Mouse (Mus musculus) heart, postnatal 0 days (tissue): ENCODE results near the gene Rab4b. TPM values are rescaled to one million over a fixed set of nuclear protein-coding genes. Genes with fewer than 3 reads are reported as not detected.

ENCODE experiments used
- ATAC-seq: fragments of 200-750 bp; cut with Nextera tagmentation; 2 replicates; pipeline ENCODE4 v1.8.0; 2017; ENCODE audit warnings: low read depth, moderate number of reproducible peaks, moderate library complexity; ENCODE audit not compliant: insufficient read depth
- DNase-seq: peaks from one replicate; pipeline ENCODE4 v3.0.0-alpha.2; 2016; ENCODE audit warnings: low spot score
- H3K27ac ChIP-seq: fragments of 300-500 bp; sonication (generic); 2 replicates; pipeline ENCODE4 v1.5.1; 2014; ENCODE audit warnings: low read depth, mild to moderate bottlenecking
- H3K27me3 ChIP-seq: fragments of 300-500 bp; sonication (generic); 2 replicates; pipeline ENCODE4 v1.6.1; 2014; ENCODE audit warnings: low read length, mixed read lengths; ENCODE audit not compliant: control insufficient read depth, insufficient read depth
- H3K36me3 ChIP-seq: fragments of 300-500 bp; sonication (generic); replicated peaks from 2 replicates; pipeline ENCODE4 v1.6.1; 2014; ENCODE audit warnings: low read length, mixed read lengths; ENCODE audit not compliant: control insufficient read depth, insufficient read depth
- H3K4me1 ChIP-seq: fragments of 300-500 bp; sonication (generic); 2 replicates; pipeline ENCODE4 v1.6.1; 2014; ENCODE audit warnings: antibody characterized with exemption; ENCODE audit not compliant: control insufficient read depth, insufficient read depth
- H3K4me2 ChIP-seq: fragments of 300-500 bp; sonication (generic); 2 replicates; pipeline ENCODE4 v1.6.1; 2014; ENCODE audit warnings: low read depth, mild to moderate bottlenecking, low read length, moderate library complexity
- H3K4me3 ChIP-seq: fragments of 300-500 bp; sonication (generic); 2 replicates; pipeline ENCODE4 v1.5.1; 2014; ENCODE audit warnings: low read depth, low read length
- H3K9ac ChIP-seq: fragments of 300-500 bp; sonication (generic); replicated peaks from 2 replicates; pipeline ENCODE4 v1.6.1; 2014; ENCODE audit warnings: low read depth, low read length, mixed read lengths
- H3K9me3 ChIP-seq: fragments of 300-500 bp; sonication (generic); replicated peaks from 2 replicates; pipeline ENCODE4 v1.6.1; 2016; ENCODE audit warnings: low read length; ENCODE audit not compliant: control insufficient read depth
- CTCF ChIP-seq: IDR thresholded peaks from 2 replicates; pipeline ENCODE4 v1.5.1; 2016; ENCODE audit warnings: antibody characterized with exemption, control low read depth, low read depth
- EP300 ChIP-seq: IDR thresholded peaks from 2 replicates; pipeline ENCODE4 v1.6.1; 2016; ENCODE audit warnings: antibody characterized with exemption, low read depth
- WGBS: fragments of 180-500 bp; shearing (Covaris S2); extraction: QIAGEN DNeasy Blood & Tissue Kit; methylation state at CpG from one replicate; pipeline ENCODE4 v1.1.7; 2014; 5-methylcytosine and 5-hydroxymethylcytosine counted together
- polyA plus RNA-seq: library from polyadenylated mRNA; unstranded; fragments of >200 nt; fragmentation: Nextera tagmentation; extraction: Ambion mirVana; gene quantifications from 2 replicates; pipeline ENCODE4 v1.2.1, GENCODE M21; 2015
- total RNA-seq: library from RNA; depleted of rRNA; stranded (reverse); fragments of >200 nt; gene quantifications from 2 replicates; pipeline ENCODE4 v1.2.3, GENCODE M21; 2014; ENCODE audit warnings: low replicate concordance

Rab4b gene
- total and polyA plus RNA-seq, 2 experiments from 2014 or later: 45.9 to 74.2 TPM

DNA sequence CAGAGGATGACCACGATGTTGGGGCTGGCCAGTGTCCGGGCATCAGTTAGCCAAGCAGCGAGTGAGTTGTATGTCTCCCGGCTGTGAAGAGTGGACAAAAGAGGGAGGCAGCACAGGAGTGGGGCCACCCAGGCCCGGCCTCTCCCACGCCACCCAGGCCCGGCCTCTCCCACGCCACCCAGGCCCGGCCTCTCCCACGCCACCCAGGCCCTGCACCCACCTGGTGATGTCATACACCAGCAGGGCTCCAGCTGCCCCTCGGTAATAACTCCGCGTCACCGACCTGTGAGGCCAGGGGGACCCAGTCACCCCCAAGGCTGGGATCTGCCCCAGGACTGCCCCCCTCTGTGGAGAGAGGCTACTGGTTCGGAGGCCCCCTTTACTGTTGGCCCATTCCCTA, 4.2 kb downstream of the Rab4b start:
- Histone ChIP-seq H3K4me2 (no peak overlapping the region), H3K4me1 (peaks cover 10% of the 10 kb centered on the region), H3K9ac (no peak overlapping the region), H3K9me3 (no peaks in the 10 kb centered on the region), H3K4me3 (no peak overlapping the region), H3K36me3 (peaks cover 38% of the 10 kb centered on the region), H3K27me3 (no peaks in the 10 kb centered on the region), H3K27ac (no peak overlapping the region)
- ATAC-seq (no peak), DNase-seq (no peak)
- TF ChIP-seq EP300 (no peak), CTCF (no peak)
- WGBS: 92% methylated on average over 15 of the region's 15 CpGs

DNA sequence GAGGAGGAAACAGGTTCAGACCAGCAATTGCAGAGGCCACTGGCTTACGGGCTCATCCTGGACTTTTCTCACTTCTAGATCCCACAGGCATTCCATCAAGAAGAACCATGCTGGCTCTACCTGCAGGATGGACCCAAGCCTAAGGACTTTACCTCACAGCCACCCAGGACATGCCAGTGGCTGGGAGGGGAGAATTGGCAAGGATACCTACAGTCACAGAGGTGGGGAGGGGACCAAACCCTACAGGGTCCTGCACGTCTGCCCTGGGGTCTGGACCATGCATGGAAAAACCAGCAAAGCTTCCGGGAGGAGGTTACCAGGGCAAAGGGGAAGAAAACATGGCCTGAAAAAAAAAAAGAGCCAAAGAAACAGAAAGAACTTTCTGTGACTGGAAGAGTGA, 7.7 kb downstream of the Rab4b start:
- Histone ChIP-seq H3K9ac (no peak overlapping the region), H3K4me1 (no peaks in the 10 kb centered on the region), H3K4me3 (no peak overlapping the region), H3K36me3 (peaks cover 38% of the 10 kb centered on the region), H3K9me3 (no peaks in the 10 kb centered on the region), H3K27ac (no peak overlapping the region), H3K4me2 (no peak overlapping the region), H3K27me3 (no peaks in the 10 kb centered on the region)
- no peak for DNase-seq
- no peak for ATAC-seq
- WGBS: 89% methylated on average over 3 of the region's 3 CpGs
- TF ChIP-seq CTCF (no peak), EP300 (no peak)

DNA sequence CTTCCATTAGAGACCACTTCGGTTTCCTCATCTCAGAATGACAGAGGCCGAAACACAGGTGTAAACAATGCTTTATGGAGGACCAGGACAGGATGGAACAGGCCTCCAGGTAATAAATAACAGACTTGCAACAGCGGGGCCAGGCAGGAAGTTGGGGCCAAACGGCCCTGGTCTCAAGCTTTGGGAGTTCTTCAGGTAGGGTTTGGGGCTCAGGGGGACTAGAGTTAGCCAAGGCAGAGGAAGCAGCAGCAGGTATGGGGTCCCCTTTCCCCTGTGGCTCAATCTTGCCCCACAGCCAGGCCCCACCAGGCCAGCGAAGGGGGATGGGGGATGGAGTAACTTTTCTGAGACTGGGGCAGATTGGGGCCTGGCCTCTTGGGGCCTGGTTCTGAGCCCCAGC, 10.3 kb downstream of the Rab4b start:
- peaks cover 37% of the 10 kb centered on the region for H3K36me3 ChIP-seq
- H3K27ac ChIP-seq: no peak overlapping the region
- H3K4me2 ChIP-seq: no peak overlapping the region
- DNase-seq (no peak), ATAC-seq (no peak)
- no peaks in the 10 kb centered on the region for H3K9me3 ChIP-seq
- WGBS: 88% methylated on average over 5 of the region's 5 CpGs
- no peak overlapping the region for H3K9ac ChIP-seq
- peaks cover 24% of the 10 kb centered on the region for H3K4me1 ChIP-seq
- TF ChIP-seq EP300 (no peak), CTCF (no peak)
- H3K4me3 ChIP-seq: no peak overlapping the region
- no peaks in the 10 kb centered on the region for H3K27me3 ChIP-seq

DNA sequence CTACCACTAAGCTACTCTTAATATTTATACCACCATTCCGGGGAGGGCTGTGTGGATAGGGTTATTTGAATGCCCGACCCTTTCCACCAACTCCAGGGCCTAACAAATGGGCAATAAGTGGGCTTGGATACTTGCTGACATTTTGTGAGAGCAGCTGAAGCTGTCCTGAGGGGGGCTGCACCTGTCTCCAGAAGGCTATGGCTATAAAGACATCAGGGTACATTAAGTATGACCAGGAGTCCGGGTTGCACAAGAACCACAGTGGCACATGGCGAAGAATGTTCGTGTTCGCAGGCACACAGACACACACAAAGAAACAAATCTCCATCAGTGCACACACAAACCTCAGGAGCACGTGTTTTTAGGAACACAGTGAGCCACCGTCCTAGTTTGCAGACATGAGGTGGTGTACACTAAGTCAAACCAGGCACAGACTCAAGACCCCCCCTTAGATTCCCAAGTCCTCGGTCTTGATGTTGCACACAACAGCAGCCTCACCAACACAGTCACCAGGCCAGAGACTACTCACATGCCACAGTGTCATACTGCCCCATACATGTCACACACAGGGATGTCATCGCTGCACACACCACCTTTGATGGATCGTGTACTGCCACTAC, 11.1 kb downstream of the Rab4b start:
- no peak for DNase-seq
- no peak for ATAC-seq
- Histone ChIP-seq H3K4me1 (peaks cover 31% of the 10 kb centered on the region), H3K9ac (peak overlapping the region; percentile 74), H3K27ac (peak overlapping the region; percentile 95), H3K27me3 (no peaks in the 10 kb centered on the region), H3K4me2 (peak overlapping the region; percentile 93), H3K9me3 (no peaks in the 10 kb centered on the region), H3K4me3 (peak overlapping the region; percentile 64), H3K36me3 (peaks cover 29% of the 10 kb centered on the region)
- WGBS: 71% methylated on average over 11 of the region's 11 CpGs
- TF ChIP-seq CTCF (no peak), EP300 (no peak)

DNA sequence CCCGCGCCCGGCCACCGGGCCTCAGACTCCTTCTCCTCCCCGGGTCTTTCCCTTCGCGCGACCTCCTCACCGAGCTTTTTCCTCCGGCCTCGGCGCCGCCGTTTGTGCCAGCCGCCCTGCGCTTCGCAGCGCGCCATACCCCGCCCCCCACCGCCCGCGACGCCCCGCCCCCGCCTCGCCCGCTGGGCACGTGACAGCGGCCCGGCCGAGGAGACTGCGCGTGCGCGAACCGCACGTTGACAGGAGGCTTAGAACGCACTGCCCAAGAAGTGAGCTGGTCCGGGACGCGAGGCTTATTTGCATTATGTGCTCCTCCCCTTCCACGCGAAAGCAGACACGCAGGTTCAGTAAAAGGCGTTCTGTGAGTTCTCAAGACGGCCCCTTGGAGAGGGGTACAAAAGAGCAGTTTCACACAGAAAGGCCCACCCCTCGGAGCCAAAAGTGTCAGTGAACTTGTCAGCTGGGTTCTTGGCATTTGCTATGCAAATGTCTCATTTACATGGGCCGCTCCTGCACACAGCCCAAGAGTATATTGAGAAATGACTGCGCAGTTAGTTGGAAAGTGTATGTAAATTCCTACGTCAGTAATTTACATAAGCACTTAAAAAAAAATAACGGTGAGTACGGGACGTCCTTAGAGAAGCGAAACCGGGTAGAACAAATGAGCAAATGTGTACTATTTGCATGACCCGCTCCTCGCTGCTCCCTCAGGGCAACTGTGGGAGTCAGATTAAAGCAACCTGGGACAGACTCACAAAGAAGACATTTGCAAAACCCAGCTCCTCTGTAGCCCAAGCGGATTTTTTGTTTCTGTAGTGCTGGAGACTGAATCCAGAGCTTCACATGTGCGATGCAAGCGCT, 11.9 kb downstream of the Rab4b start, which contains the start of gene Egln2:
Egln2 (minus strand) TSS at position 189 of the 861 bp plus-strand sequence.
- Histone ChIP-seq H3K4me2 (peak within 1 kb of the TSS; percentile 93), H3K9me3 (no peaks in the 10 kb centered on the region), H3K9ac (peak within 1 kb of the TSS; percentile 74), H3K4me1 (peaks cover 31% of the 10 kb centered on the region), H3K27me3 (no peaks in the 10 kb centered on the region), H3K27ac (peak within 1 kb of the TSS; percentile 95), H3K36me3 (peaks cover 21% of the 10 kb centered on the region), H3K4me3 (peak within 1 kb of the TSS; percentile 64)
- no peak for TF ChIP-seq CTCF
- TF ChIP-seq EP300: 0 out of 2 replicates have a peak, but pooled peaks have one; percentile 47
- WGBS: under 1% methylated on average over 60 of the region's 61 CpGs
- ATAC-seq: peak; percentile 87
- peak; percentile 94 for DNase-seq
